Comparison of ENCODE assay signal across 21 mouse cellular contexts in genomic region chr1:69653419-69653818, GRCm38 (mm10). TPM values are rescaled to one million over a fixed set of nuclear protein-coding genes. Genes with fewer than 3 reads are reported as not detected.
DNase-seq lines count a peak whose midpoint lies in the region; ATAC-seq lines count a peak whose summit lies in the region.
"Had no signal": no experiment of that assay in that cellular context is flagged by ENCODE, and none has a peak within 500 bp of the region (broad histone marks: within the 10 kb centered on the region; RNA-seq: fewer than 3 reads in every experiment).

No protein-coding gene starts in this region.

- ATAC-seq in activated CD4-positive, CD25-positive, alpha-beta regulatory T cell, adult 4 months, result peak; percentile 31
- peak; percentile 31 for ATAC-seq in inflammation-experienced regulatory T-cells, adult 6 months
- ATAC-seq: forebrain, embryonic 13.5 days; forebrain, embryonic 15.5 days; forebrain, postnatal 0 days; Patski had no signal

- peak; percentile 58 for DNase-seq in heart, adult 11 months
- no peak for DNase-seq in heart, postnatal 14 days
- no peak for DNase-seq in gastrocnemius, postnatal 4 days (ENCODE audit: low spot score in 2 of 2)
- DNase-seq in liver, result no peak
- DNase-seq: adrenal gland, adult 2 months; adrenal gland, postnatal 10 days; adrenal gland, postnatal 25 days; B cell, adult 2 months; cerebellum, adult 11 months; cerebellum, adult 18-20 months; cerebellum, adult 8-10 months; cerebellum, adult 9-11 months; cerebellum, postnatal 14 days; cerebellum, postnatal 36 days; forebrain, postnatal 0 days had no signal

- intact Hi-C loops in heart, postnatal 14 days (cut with DNase I), result no loop called here

RNA-seq across cellular contexts. Expression of gene Ikzf2, which starts 33.6 kb away (rescaled TPM):
- total RNA-seq in heart, postnatal 14 days (2021), result 1 to 10 TPM; 5.7 to 5.9 TPM
- polyA plus RNA-seq in activated CD4-positive, CD25-positive, alpha-beta regulatory T cell, adult 4 months (2017; shearing (Covaris generic)), result 100 to 1,000 TPM; 457 to 622 TPM
- 100 to 1,000 TPM; 466 to 742 (median 572) TPM for polyA plus RNA-seq in inflammation-experienced regulatory T-cells, adult 6 months (2017; shearing (Covaris generic))
- 1 to 10 TPM; 5.4 to 8.1 TPM for total RNA-seq in gastrocnemius, postnatal 4 days (2021)
- total RNA-seq: CH12.LX had no signal
